Mouse (Mus musculus) G1E (cell line): Measurements from ENCODE around the gene Hoxd3.

Source experiments
- CTCF ChIP-seq: IDR thresholded peaks from 2 replicates; pipeline ENCODE4 v1.5.1; 2012; ENCODE audit warnings: low read depth, low read length, inconsistent platforms, mixed read lengths
- GATA1 ChIP-seq: IDR thresholded peaks from 2 replicates; pipeline ENCODE4 v1.6.1; 2012; ENCODE audit warnings: borderline replicate concordance, low read length, inconsistent platforms, mixed read lengths
- POLR2AphosphoS5 ChIP-seq: IDR thresholded peaks from 2 replicates; pipeline ENCODE4 v1.6.1; 2012; ENCODE audit warnings: low read depth, low read length, inconsistent platforms; ENCODE audit not compliant: insufficient replicate concordance
- TAL1 ChIP-seq: conservative IDR thresholded peaks from 2 replicates; pipeline ENCODE4 v1.6.1; 2012; ENCODE audit warnings: low read depth, low read length, inconsistent platforms, mixed read lengths

DNA sequence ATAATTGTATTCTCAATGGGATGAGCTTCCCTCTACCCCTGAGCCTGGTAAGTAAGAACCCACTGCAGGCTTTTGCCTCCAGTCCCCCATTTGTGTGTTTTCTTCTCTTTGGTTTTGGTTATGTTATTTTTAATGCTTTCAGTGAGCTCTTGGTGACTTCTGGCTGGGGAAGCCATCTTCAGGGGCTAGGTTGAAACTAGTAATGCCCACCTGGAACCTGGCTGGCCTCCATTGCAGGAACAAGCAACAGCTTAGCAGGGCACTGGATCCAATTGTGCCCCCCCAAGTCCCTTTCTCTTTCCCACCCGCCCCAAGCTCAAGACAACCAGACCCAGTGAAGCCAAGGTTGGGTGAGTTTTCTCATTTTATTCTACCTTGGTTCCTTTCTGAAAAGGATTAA lies 16.3 kb upstream of the Hoxd3 start:
- TF ChIP-seq GATA1, result no peak
- TF ChIP-seq CTCF, result no peak
- no peak for TF ChIP-seq POLR2AphosphoS5
- no peak for TF ChIP-seq TAL1
